Mouse (Mus musculus) C2C12 (cell line): Measurements from ENCODE around the gene Gm20388.

Experiments
- CTCF ChIP-seq: IDR thresholded peaks from one replicate; pipeline ENCODE4 v1.5.1; 2011; ENCODE audit not compliant: control insufficient read depth, insufficient read depth, insufficient read length
- MAX ChIP-seq: IDR thresholded peaks from one replicate; pipeline ENCODE4 v1.6.1; 2011; ENCODE audit warnings: mild to moderate bottlenecking, control low read depth
- MYOD1 ChIP-seq: IDR thresholded peaks from one replicate; pipeline ENCODE4 v1.6.1; 2011; ENCODE audit warnings: low read depth; ENCODE audit not compliant: control insufficient read depth, insufficient read length
- MYOG ChIP-seq: IDR thresholded peaks from one replicate; pipeline ENCODE4 v1.6.1; 2011; ENCODE audit not compliant: control insufficient read depth, insufficient read length; ENCODE audit errors: extremely low read depth

DNA sequence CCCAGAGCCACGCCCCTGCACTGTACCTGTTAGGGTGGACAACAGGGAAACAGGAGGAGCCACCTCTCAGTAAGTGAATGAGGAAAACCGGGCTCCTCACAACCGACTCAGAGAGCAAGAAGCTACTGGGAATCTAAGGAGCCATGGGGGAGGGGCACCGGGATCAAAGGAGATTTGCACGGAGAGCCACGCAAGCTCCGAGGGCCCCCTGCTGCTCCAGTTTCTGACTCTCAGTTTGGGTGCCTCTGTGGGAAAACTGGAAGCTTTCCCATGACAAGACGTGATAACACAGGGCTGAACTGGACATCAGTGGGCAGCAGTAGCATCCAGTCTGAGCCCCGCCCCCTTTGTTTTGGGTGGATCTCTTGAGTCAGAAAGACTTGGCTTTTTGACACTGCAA is 1489.9 kb downstream of the Gm20388 start:
- TF ChIP-seq CTCF (no peak), MAX (no peak), MYOG (no peak), MYOD1 (no peak)
